Mouse (Mus musculus) thymus, postnatal 36 days (tissue): ENCODE results near the gene Ccdc114.

Experiments used
- DNase-seq, 2 experiments: peaks; one replicate each; pipeline ENCODE4 v3.0.0; 2022; ENCODE audit warnings: mixed read lengths in 2 of 2

Gene Ccdc114

DNA sequence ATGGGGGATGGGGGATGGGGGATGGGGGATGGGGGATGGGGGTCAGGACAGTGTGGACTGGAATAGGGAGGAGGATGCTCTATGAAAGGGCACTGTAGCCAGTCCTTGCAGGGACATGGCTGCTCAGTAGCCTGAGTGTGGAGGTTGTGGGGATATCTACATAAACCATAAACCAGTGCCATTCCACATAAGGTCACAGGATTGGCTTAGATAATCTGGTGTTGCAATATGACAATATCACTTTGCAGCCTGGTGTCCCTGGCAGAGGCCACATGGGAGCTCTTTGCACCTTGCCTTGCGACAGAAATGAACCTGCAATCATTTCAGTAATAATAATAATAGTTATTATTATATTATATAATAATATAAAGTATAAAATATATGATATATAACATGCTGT lies 64.5 kb downstream of the Ccdc114 start:
- DNase-seq, result no peak

DNA sequence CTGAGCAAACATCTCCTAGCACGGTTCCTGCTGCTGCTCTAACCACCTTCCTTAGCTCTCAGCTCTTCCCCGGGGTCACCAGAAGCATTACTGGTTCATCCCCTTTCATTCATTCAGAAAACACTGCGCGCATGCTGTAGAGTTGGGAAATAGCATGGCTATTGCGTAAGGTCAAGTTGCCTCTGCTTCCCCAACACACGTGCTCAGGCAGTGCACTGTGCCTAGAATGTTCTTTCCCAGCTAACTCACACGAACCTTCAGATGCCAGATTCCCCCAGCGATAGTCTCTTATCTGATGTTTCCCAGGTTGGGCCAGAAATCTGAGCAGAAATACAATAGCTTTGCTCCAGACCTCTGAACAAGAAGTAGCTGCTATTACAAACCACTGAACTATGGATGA lies 68.6 kb downstream of the Ccdc114 start:
- no peak for DNase-seq
